Mouse (Mus musculus) embryonic facial prominence, embryonic 14.5 days (tissue): Measurements from ENCODE around the gene Rcc1. TPM values are rescaled to one million over a fixed set of nuclear protein-coding genes. Genes with fewer than 3 reads are reported as not detected.
"Not testable (repeated sequence)": the region's sequence is repeated elsewhere in the genome, so short reads cannot be mapped to it uniquely, and the experiment has no call there.

Source experiments
- ATAC-seq: fragments of 200-750 bp; cut with Nextera tagmentation; 2 replicates; pipeline ENCODE4 v1.8.0; 2017; ENCODE audit warnings: low read depth, moderate number of reproducible peaks, moderate TSS enrichment
- DNase-seq: peaks from one replicate; pipeline ENCODE4 v3.0.0-alpha.2; 2015; ENCODE audit warnings: low spot score
- H3K27ac ChIP-seq: fragments of 300-500 bp; sonication (generic); replicated peaks from 2 replicates; pipeline ENCODE4 v1.5.1; 2014; ENCODE audit warnings: low read depth, mild to moderate bottlenecking, low read length, moderate library complexity
- H3K27me3 ChIP-seq: fragments of 300-500 bp; sonication (generic); replicated peaks from 2 replicates; pipeline ENCODE4 v1.6.1; 2014; ENCODE audit warnings: low read length; ENCODE audit not compliant: control insufficient read depth, insufficient read depth
- H3K36me3 ChIP-seq: fragments of 300-500 bp; sonication (generic); 2 replicates; pipeline ENCODE4 v1.6.1; 2014; ENCODE audit warnings: low read length, mixed read lengths; ENCODE audit not compliant: control insufficient read depth, insufficient read depth
- H3K4me1 ChIP-seq: fragments of 300-500 bp; sonication (generic); 2 replicates; pipeline ENCODE4 v1.6.1; 2014; ENCODE audit warnings: antibody characterized with exemption, low read length; ENCODE audit not compliant: control insufficient read depth, insufficient read depth
- H3K4me2 ChIP-seq: fragments of 300-500 bp; sonication (generic); 2 replicates; pipeline ENCODE4 v1.6.1; 2014; ENCODE audit warnings: low read depth, mild to moderate bottlenecking, low read length, moderate library complexity, mixed read lengths
- H3K4me3 ChIP-seq: fragments of 300-500 bp; sonication (generic); 2 replicates; pipeline ENCODE4 v1.5.1; 2014; ENCODE audit warnings: low read depth, mild to moderate bottlenecking, low read length
- H3K9ac ChIP-seq: fragments of 300-500 bp; sonication (generic); 2 replicates; pipeline ENCODE4 v1.6.1; 2014; ENCODE audit warnings: low read depth, mild to moderate bottlenecking, low read length, moderate library complexity, mixed read lengths
- H3K9me3 ChIP-seq: fragments of 300-500 bp; sonication (generic); 2 replicates; pipeline ENCODE4 v1.6.1; 2016; ENCODE audit warnings: low read length; ENCODE audit not compliant: control insufficient read depth
- WGBS: fragments of 180-500 bp; shearing (Covaris S2); extraction: QIAGEN DNeasy Blood & Tissue Kit; methylation state at CpG from one replicate; pipeline ENCODE4 v1.1.7; 2014; 5-methylcytosine and 5-hydroxymethylcytosine counted together
- polyA plus RNA-seq: library from polyadenylated mRNA; unstranded; fragments of >200 nt; fragmentation: Nextera tagmentation; extraction: Ambion mirVana; gene quantifications from 2 replicates; pipeline ENCODE4 v1.2.1, GENCODE M21; 2014

Gene Rcc1
- polyA plus RNA-seq, 1 experiment from 2014 or later = 40.4 TPM

DNA sequence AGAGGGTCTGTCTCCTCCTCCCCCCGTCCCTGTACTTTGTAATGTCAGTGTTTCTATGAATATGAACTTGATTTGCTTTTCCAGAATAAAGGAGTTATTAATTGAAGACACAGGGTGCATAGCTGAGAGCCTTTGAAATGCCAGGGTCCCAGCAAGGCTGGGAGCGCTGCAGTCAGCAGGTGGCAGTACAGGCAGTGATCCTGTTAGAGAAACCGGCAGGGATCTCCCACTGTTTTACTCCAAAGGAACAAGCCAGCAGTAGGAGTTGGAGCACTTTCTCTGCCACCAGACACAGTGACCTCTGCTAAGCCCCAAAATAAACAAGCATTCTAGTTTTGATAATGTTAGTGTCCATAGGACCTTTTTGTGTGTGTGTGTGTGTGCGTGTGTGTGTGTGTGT, 60.4 kb downstream of the Rcc1 start:
- no peak for ATAC-seq
- Histone ChIP-seq H3K9ac (no peak overlapping the region), H3K9me3 (0 out of 2 replicates have a peak, but pooled peaks cover 4% of the 10 kb centered on the region), H3K4me2 (no peak overlapping the region), H3K4me1 (no peaks in the 10 kb centered on the region), H3K27me3 (no peaks in the 10 kb centered on the region), H3K27ac (no peak overlapping the region), H3K36me3 (peaks cover 39% of the 10 kb centered on the region), H3K4me3 (no peak overlapping the region)
- WGBS = 41% methylated on average over 4 of the region's 4 CpGs
- DNase-seq = no peak

DNA sequence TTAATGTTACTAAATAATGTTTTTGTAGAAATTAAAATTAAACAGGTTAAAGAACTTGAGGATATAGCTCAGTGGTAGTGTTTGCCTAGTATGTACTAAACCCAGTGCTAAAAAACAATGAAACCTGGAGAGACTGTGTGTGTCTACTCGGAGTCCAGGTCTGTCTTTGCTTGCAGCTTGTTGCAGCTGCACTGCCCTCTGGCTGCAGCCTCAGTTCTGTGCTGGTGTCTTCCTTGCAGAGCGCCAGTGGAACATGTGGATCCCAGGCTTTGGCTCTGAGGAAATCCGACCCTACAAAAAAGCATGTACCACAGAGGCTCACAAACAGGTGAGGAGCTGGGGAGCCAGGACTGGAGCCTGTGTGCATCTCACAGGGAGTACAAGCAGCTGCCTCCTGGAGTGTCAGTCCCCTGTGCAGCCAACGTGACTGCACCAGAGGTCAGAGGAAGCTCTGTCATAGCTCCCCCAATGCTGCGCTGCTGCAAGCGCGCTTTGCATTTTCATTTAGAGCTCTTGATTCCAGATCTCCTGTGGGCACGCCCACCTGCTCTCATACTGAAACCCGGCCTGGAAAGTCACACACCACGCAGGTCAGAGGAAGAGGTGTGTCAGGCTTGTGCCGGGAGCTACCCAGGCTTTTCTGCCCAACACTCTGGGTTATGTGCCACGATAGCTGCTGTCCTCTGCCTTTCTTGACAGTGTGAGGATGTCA, 61.6 kb downstream of the Rcc1 start:
- DNase-seq = no peak
- Histone ChIP-seq H3K9me3 (0 out of 2 replicates have a peak, but pooled peaks cover 4% of the 10 kb centered on the region), H3K36me3 (peaks cover 44% of the 10 kb centered on the region), H3K27me3 (no peaks in the 10 kb centered on the region), H3K9ac (no peak overlapping the region), H3K4me1 (no peaks in the 10 kb centered on the region), H3K4me3 (no peak overlapping the region), H3K4me2 (no peak overlapping the region), H3K27ac (no peak overlapping the region)
- 82% methylated on average over 12 of the region's 12 CpGs for WGBS
- no peak for ATAC-seq

DNA sequence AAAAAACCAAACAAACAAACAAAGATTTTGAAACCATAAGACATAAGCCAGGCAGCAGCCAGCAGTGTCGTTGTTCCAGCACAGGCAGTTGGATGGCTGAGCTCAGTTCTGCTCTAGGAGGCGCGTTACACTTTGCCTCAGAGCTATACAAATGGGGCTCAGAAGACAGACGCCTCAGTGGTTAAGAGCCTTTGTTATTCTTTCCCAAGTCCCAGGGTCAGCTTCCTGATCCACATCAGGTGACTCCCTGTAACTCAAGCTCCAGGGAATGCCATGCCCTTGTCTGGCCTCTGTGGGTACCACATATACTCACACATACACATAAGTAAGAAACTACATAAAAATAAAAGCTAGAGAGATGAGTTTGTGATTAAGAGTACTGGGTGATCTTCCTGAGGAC, 62.3 kb downstream of the Rcc1 start:
- no peaks in the 10 kb centered on the region for H3K4me1 ChIP-seq
- DNase-seq (no peak), ATAC-seq (no peak)
- H3K4me3 ChIP-seq = no peak overlapping the region
- peaks cover 49% of the 10 kb centered on the region for H3K36me3 ChIP-seq
- H3K9ac ChIP-seq = no peak overlapping the region
- no peak overlapping the region for H3K4me2 ChIP-seq
- H3K9me3 ChIP-seq = 0 out of 2 replicates have a peak, but pooled peaks cover 4% of the 10 kb centered on the region
- H3K27me3 ChIP-seq = no peaks in the 10 kb centered on the region
- 96% methylated on average over 4 of the region's 4 CpGs for WGBS
- H3K27ac ChIP-seq = no peak overlapping the region

DNA sequence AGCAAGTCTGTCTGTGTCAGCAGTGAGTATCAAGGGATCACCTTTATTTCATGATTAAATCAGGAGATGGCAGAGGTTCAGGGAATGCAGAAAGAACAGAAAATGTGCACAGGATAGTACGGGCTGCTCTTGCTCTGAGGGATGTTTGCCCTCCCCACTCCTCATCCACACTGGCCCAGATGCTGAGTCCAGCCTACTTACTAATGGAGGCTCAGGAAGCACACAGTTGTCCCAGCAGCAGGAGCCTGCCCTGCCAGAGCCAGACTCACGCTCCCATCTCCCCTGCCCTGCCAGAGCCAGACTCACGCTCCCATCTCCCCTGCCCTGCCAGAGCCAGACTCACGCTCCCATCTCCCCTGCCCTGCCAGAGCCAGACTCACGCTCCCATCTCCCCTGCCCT, 64.6 kb downstream of the Rcc1 start:
- not testable (repeated sequence) for ATAC-seq, H3K9me3 ChIP-seq, H3K4me3 ChIP-seq, H3K27ac ChIP-seq, H3K27me3 ChIP-seq, H3K4me1 ChIP-seq, DNase-seq, H3K4me2 ChIP-seq, H3K9ac ChIP-seq
- H3K36me3 ChIP-seq = peaks cover 61% of the 10 kb centered on the region
- WGBS = 62% methylated on average over 3 of the region's 5 CpGs

Other genes starting within 250 kb of the Rcc1 start
- 0.19 and 0.26 TPM in 2 replicates for gene Oprd1, start 209.1 kb downstream of the Rcc1 start, polyA plus RNA-seq
- 98.5 and 102 TPM in 2 replicates for gene Ythdf2, start 141.3 kb downstream of the Rcc1 start, polyA plus RNA-seq
- gene Gmeb1, start 92.0 kb downstream of the Rcc1 start, polyA plus RNA-seq = 24.7 and 28.7 TPM in 2 replicates
- 43.4 and 48.8 TPM in 2 replicates for gene Taf12, start 79.2 kb downstream of the Rcc1 start, polyA plus RNA-seq
- 1.8 and 2.3 TPM in 2 replicates for gene Rab42, start 50.2 kb downstream of the Rcc1 start, polyA plus RNA-seq
- 62.3 and 69.9 TPM in 2 replicates for gene Trnau1ap, start 24.1 kb downstream of the Rcc1 start, polyA plus RNA-seq
- 18.2 and 18.6 TPM in 2 replicates for gene Phactr4, start 68.9 kb upstream of the Rcc1 start, polyA plus RNA-seq
- gene Med18, start 110.3 kb upstream of the Rcc1 start, polyA plus RNA-seq = 6.6 and 8.5 TPM in 2 replicates
- 6.2 and 6.4 TPM in 2 replicates for gene Sesn2, start 156.9 kb upstream of the Rcc1 start, polyA plus RNA-seq
- gene Atpif1, start 180.1 kb upstream of the Rcc1 start, polyA plus RNA-seq = 984 and 996 TPM in 2 replicates
- 133 and 136 TPM in 2 replicates for gene Dnajc8, start 181.9 kb upstream of the Rcc1 start, polyA plus RNA-seq
- gene Ptafr, start 210.5 kb upstream of the Rcc1 start, polyA plus RNA-seq = 0.55 and 0.58 TPM in 2 replicates